Mouse (Mus musculus) layer of hippocampus, postnatal 10 days (tissue): ENCODE measurements around the gene Fbxl15. TPM values are rescaled to one million over a fixed set of nuclear protein-coding genes. Genes with fewer than 3 reads are reported as not detected.

Source experiments
- microRNA-seq, 2 experiments: library from miRNA; unstranded; fragments of <30 nt; microRNA quantifications; one replicate each; pipeline ENCODE4 v1.2.0; 2021
- total RNA-seq, 2 experiments: library from RNA; stranded (reverse); gene quantifications; 2 replicates each; pipeline ENCODE4 v1.2.3; 2021

Gene Fbxl15
- total RNA-seq, 2 experiments from 2014 or later: 30.2 to 33.6 TPM

Small RNAs within 50 kb of the gene (microRNA-seq; reads per million reads assigned to microRNA genes)
- 3.3 to 3.7 reads per million in 2 experiments for gene Mir146b

Other genes starting within 250 kb of the Fbxl15 start
- gene Elovl3, start 196.3 kb upstream of the Fbxl15 start, total RNA-seq: not detected
- not detected for gene Pitx3, start 179.9 kb upstream of the Fbxl15 start, total RNA-seq
- gene Gbf1, start 175.7 kb upstream of the Fbxl15 start, total RNA-seq: 10 to 100 TPM; 81.1 to 98.1 TPM
- gene Nfkb2, start 23.9 kb upstream of the Fbxl15 start, total RNA-seq: 1 to 10 TPM; 3.1 to 3.2 TPM
- gene Psd, start 1.0 kb upstream of the Fbxl15 start, total RNA-seq: 100 to 1,000 TPM; 686 to 714 TPM
- 100 to 1,000 TPM; 173 to 178 TPM for gene Cuedc2, start 10.5 kb downstream of the Fbxl15 start, total RNA-seq
- 10 to 100 TPM; 24.4 to 26.4 TPM for gene Mfsd13a, start 12.9 kb downstream of the Fbxl15 start, total RNA-seq
- 1 to 10 TPM in 1 of 2 experiments, under 1 TPM in 1; 0.89 to 1.3 TPM for gene 2310034G01Rik, start 22.1 kb downstream of the Fbxl15 start, total RNA-seq
- 100 to 1,000 TPM; 233 to 238 TPM for gene Actr1a, start 67.6 kb downstream of the Fbxl15 start, total RNA-seq
- 10 to 100 TPM; 20.8 to 21.9 TPM for gene Sufu, start 68.7 kb downstream of the Fbxl15 start, total RNA-seq
- gene Trim8, start 173.5 kb downstream of the Fbxl15 start, total RNA-seq: 100 to 1,000 TPM; 108 to 111 TPM
- 100 to 1,000 TPM; 133 to 138 TPM for gene Arl3, start 245.0 kb downstream of the Fbxl15 start, total RNA-seq
- 1 to 10 TPM; 8.5 to 9.9 TPM for gene Sfxn2, start 245.2 kb downstream of the Fbxl15 start, total RNA-seq